Mouse (Mus musculus): ENCODE results near the gene Mn1.

Gene Mn1

GRCm38 (mm10) chr5:111476141-111476540 is 59.0 kb downstream of the Mn1 start:
- no peak for DNase-seq (ENCODE audit: low spot score in 2 of 2)

- no peak for DNase-seq (ENCODE audit: low spot score in 2 of 2)
Measured at GRCm38 (mm10) chr5:111485907-111486306, 68.7 kb downstream of the Mn1 start.

GRCm38 (mm10) chr5:111489022-111489616 is 72.0 kb downstream of the Mn1 start:
- DNase-seq (ENCODE audit: low spot score in 2 of 2): no peak

- no peak for DNase-seq (ENCODE audit: low spot score in 2 of 2)
Measured at GRCm38 (mm10) chr5:111490599-111490998, 73.4 kb downstream of the Mn1 start.

- DNase-seq (ENCODE audit: low spot score in 2 of 2): no peak
Measured at GRCm38 (mm10) chr5:111491485-111491884, 74.3 kb downstream of the Mn1 start.

GRCm38 (mm10) chr5:111500036-111500435 is 82.9 kb downstream of the Mn1 start:
- no peak for DNase-seq (ENCODE audit: low spot score in 2 of 2)

GRCm38 (mm10) chr5:111501691-111502441 is 84.7 kb downstream of the Mn1 start:
- no peak for DNase-seq (ENCODE audit: low spot score in 2 of 2)

GRCm38 (mm10) chr5:111505241-111505640 is 88.1 kb downstream of the Mn1 start:
- DNase-seq (ENCODE audit: low spot score in 2 of 2): no peak

- no peak for DNase-seq (ENCODE audit: low spot score in 2 of 2)
Measured at GRCm38 (mm10) chr5:111505824-111506223, 88.7 kb downstream of the Mn1 start.

GRCm38 (mm10) chr5:111506410-111506809 is 89.2 kb downstream of the Mn1 start:
- DNase-seq (ENCODE audit: low spot score in 2 of 2): peak; percentile 28 to 40

All from spleen, postnatal 10 days (tissue).